Mouse (Mus musculus) CD8-positive naive resting alpha-beta T cell, adult 2 months (primary cell): ENCODE data around the gene Kif3c.

Experiments
- DNase-seq, 2 experiments: peaks; one replicate each; pipeline ENCODE4 v3.0.0; 2022; ENCODE audit warnings: low read depth in 2 of 2, low spot score in 2 of 2

The Kif3c gene

DNA sequence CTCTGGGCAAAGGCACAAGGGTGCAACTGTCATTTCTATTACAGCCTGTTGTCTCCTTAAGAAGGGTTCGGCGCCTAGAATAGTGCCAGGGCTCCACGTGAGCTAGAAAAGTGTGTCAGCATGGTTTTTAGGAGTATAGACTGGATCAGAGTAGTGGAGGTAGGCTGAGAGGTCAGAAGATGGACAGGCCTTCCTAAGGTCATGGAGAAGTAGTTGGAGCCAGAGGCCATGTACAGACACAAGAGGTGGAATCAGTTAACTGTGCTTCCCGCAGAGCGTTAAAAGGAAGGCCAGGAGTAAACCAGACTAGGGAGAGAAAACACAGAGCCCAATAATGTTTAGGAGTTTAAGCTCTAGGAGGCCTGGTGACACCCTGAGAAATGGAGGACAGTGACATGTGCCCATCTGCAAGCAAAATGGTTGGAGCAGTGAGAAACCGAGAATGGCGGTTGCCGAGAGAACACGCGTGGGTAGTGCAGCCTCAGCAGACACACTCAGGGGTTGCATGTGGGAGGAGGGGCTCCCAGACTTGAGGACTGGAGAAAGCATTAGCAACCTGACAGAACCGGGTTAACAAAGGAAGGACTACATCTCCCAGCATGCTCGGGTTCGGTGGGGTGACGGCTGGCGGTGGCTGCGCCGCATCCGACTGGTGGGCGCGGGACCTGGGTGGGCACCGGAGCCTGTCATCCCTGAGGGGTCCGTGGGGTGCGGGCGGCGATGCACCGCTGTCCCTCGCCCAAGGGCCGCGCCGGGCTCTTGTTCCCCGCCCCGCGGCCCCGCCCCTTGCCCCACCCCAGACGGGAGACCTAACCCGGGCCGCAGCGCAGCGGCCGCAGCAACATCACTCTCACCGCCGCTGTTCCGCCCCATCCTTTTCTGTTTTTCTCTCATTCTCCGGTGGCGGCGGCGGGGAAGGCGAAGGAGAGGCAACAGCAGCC, at the start of gene Kif3c:
Gene Kif3c (plus strand): TSS at position 625 of the 941 bp plus-strand sequence.
- peak; percentile 54 to 66 for DNase-seq

DNA sequence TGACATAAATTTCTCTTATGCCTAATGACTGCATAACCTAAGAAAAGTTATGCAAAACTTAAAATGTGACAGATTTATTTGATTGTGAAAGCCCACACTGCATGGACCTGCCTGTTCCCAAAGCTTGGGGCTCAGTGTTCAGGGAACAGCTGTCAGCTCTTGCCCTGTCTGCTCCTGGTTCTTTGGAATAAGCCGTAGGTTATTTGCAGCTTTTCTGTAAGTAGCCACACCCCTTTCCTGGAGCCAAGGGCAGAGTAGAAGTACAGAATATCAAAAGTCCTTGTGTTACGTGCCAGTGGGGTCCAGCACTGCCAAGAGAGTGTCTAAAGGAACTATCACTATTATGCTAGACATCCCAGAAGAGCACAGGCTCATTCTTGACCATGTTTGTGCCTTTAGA, 48.8 kb upstream of the Kif3c start:
- DNase-seq: no peak

DNA sequence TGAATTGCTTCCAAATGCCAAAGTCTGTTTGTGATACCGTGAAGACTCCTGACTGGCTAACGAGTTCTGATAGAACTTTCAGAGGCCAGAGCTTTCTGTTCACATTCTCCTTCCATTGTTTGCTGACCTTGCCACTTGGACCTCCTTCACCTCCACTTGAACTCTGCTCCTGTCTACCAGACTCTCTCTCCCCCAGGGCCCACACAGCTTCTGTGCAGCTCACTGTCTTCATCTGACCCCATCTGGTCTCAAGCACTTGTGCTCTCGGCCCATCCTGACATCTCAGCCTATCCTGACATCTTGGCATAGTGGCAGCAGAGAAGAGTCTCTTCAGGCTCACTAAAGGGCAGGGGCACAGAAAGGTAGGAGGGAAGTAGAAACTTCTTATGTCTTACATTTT, 48.0 kb upstream of the Kif3c start:
- no peak for DNase-seq

- DNase-seq: no peak
Observed at GRCm38 (mm10) chr12:3319377-3319776, 45.6 kb upstream of the Kif3c start.

- no peak for DNase-seq
Observed at GRCm38 (mm10) chr12:3323241-3323640, 41.7 kb upstream of the Kif3c start.

GRCm38 (mm10) chr12:3325232-3325631, 39.7 kb upstream of the Kif3c start:
- no peak for DNase-seq

DNA sequence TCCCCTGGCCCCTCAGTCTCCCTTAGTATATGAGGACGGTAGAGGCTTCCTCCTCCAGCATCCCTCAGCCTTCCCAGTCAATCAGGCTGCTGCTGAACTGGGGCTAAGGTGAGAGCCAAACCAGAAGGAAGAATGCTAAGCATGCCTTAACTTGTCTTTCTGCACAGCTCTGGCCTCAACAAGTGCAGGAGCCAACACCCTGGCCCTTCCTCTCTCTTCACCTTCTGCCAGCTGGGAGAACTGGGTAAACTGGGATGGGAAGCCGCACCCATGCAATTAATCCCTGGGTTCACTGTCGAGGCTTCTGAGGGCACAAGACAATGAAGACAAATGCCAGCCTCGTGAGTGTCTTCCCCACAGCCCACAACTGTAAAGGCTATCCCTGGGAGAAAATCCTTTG, 35.3 kb upstream of the Kif3c start:
- DNase-seq: no peak

- DNase-seq: no peak
Observed at GRCm38 (mm10) chr12:3338931-3339330, 26.0 kb upstream of the Kif3c start.

GRCm38 (mm10) chr12:3344155-3344554, 20.8 kb upstream of the Kif3c start:
- no peak for DNase-seq

DNA sequence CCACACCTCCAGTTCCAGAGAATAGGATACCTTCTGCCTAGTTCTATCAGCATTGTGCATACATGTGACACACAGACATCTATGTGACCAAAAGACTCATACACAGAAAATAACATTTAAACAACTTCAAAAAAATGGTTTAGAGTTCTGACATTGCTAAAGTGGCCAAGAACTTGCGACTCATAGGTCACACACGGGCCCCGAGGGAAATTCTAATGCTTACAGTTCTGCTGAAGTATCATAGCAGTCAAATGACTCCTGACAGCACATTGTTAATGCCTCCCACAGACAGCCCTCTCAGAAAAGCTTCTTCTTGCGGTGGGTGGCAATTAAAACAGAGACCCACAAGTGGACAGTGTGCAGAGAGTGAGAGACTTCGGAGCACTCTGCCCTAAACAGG, 19.9 kb upstream of the Kif3c start:
- DNase-seq: no peak

DNA sequence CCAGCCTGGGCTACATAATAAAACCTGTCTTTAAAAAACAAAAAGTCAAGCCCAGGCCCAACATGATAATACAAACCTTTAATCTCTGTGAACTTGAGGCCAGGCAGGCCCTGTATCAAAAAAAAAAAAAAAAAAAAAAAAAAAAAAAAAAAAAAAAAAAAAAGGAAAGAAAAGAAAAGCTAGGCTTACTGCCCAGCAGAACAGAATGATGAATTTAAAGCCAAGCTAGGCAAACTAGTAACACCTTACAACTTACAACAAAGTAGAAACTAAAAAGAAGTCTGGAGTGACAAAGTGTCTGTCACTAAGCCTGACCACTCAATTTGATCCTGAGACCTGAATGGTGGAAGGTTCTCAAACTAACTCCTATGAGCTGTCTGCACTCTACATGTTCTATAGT, 17.2 kb upstream of the Kif3c start:
- DNase-seq: no peak

- no peak for DNase-seq
Observed at GRCm38 (mm10) chr12:3349387-3349786, 15.5 kb upstream of the Kif3c start.

- DNase-seq: no peak
Observed at GRCm38 (mm10) chr12:3350136-3350535, 14.8 kb upstream of the Kif3c start.

DNA sequence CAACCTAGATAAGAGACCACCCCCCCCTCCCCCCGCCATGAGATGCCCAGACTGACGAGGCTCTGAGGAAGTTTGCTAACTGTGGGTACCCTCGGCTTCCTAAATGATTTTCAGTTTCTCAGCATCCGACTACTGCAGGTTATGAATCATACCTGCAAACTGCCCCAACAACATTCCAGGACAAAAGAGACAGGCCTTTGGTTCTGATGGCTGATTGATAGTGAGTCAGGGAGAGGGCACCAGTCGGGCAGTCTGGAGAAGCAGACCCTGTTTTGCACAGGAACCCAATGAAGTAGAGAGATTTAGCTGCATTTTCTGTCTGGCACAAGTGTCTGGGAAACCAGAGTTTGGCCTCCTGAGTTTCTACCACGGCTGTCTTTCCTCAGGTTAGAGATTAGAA, 12.7 kb upstream of the Kif3c start:
- no peak for DNase-seq

GRCm38 (mm10) chr12:3355068-3355467, 9.9 kb upstream of the Kif3c start:
- no peak for DNase-seq

GRCm38 (mm10) chr12:3356824-3357223, 8.1 kb upstream of the Kif3c start:
- DNase-seq: peak in 1 of 2 experiments; percentile 23

- peak; percentile 63 to 77 for DNase-seq
Observed at GRCm38 (mm10) chr12:3359302-3359701, 5.6 kb upstream of the Kif3c start.

- no peak for DNase-seq
Observed at GRCm38 (mm10) chr12:3360043-3360442, 4.9 kb upstream of the Kif3c start.

- DNase-seq: no peak
Observed at GRCm38 (mm10) chr12:3364076-3364475, 856 bp upstream of the Kif3c start.

DNA sequence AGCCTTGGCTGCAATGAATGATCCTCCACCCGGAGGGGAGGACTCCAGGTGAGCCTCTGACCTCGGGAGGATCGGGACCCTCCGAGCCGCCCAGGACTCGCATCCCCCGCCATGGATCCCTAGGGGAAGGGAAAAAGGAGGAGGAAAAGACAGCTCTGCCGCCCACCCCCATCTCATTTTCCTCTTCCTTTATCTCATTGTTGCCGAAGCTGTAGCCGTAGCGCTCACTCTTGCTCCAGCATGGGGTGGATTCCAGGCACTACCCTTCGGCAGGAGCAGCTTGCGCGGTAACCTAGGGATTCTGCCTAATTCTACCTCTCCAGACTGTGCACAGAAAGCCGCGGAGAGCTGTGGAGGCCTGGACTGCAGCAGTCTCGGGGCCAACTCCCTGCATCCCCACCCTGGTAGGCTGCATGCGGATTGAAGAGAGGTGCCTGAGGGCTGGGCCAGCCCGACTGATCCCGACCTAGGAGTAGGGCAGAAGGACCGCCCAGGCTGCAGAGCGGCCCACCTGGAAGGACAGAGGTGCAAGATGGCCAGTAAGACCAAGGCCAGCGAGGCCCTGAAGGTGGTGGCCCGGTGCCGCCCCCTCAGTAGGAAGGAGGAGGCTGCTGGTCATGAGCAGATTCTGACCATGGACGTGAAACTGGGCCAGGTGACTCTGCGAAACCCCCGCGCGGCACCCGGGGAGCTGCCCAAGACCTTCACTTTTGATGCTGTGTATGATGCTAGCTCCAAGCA, 687 bp downstream of the Kif3c start:
- DNase-seq: no peak

- no peak for DNase-seq
Observed at GRCm38 (mm10) chr12:3366190-3366956, 1.4 kb downstream of the Kif3c start.

- no peak for DNase-seq
Observed at GRCm38 (mm10) chr12:3366957-3367260, 2.0 kb downstream of the Kif3c start.
